Mouse (Mus musculus): ENCODE results near the gene Arid1a. TPM values are rescaled to one million over a fixed set of nuclear protein-coding genes. Genes with fewer than 3 reads are reported as not detected.
A peak's percentile ranks its signal among the peaks of the same experiment; 100 is the strongest.

Arid1a gene
- polyA plus RNA-seq, 1 experiment from 2014 or later: 45.6 TPM

DNA sequence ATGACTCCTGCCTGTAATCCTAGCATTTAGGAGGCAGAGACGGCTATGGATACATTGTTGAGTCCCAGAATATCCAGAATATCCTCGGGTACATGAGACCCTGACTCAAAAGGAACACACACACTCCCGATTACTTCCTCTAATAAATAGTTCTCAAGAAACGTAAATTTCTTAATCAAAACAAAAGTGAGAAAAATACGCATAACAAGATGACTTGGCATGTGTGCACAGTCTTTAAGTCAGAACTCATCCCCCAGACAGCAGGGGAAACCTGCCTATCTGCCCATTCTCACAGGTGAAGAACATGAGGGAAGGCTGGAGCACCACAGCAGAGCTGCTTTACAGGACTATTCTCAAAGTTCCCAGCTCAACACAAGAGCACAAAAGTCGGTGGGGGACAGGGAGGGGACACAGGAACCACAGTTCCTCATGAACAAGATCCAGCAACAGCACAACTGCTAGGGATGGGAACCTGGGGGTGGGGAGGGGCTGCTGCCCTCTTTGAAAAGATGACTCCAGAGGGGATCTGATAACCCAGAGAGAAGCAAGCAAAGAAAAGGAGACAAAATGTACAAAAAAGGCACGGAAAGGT is 6.3 kb downstream of the Arid1a start:
- Histone ChIP-seq H3K4me3 (ENCODE audit: low read depth, low read length) (peak overlapping the region; percentile 100), H3K4me1 (ENCODE audit: control insufficient read depth, insufficient read depth, low read length) (peaks cover 31% of the 10 kb centered on the region), H3K9me3 (ENCODE audit: control insufficient read depth, low read length) (no peaks in the 10 kb centered on the region), H3K27me3 (ENCODE audit: control insufficient read depth, insufficient read depth, low read length) (no peaks in the 10 kb centered on the region), H3K9ac (replicated peaks; ENCODE audit: low read depth, low read length) (peak overlapping the region; percentile 100), H3K36me3 (ENCODE audit: control insufficient read depth, insufficient read depth, low read length) (no peaks in the 10 kb centered on the region), H3K27ac (ENCODE audit: low read depth, low read length) (no peak overlapping the region), H3K4me2 (ENCODE audit: low read depth, low read length) (peak overlapping the region; percentile 91)
- 44% methylated on average over 7 of the region's 7 CpGs for WGBS
- no peak for ATAC-seq (ENCODE audit: low read depth)

DNA sequence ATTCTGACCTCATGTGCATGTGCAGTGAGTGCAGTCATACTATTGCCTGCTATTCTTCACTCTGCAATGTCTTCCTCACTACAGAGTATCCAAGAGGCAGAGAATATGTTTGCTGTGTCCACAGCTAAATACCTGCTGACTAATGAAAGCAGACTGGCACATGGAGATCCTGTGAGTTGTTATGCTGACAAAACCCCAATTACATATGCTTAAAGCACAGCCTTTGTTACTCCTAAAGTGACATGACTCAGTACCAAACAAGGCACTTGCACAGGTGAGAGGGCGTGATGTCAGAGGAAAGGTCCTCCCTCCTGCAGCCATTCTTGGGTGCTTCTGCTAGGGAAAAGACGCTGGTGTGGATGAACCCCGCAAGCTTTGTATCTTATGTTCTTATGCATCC is 21.3 kb downstream of the Arid1a start:
- Histone ChIP-seq H3K4me3 (ENCODE audit: low read depth, low read length) (no peak overlapping the region), H3K4me2 (ENCODE audit: low read depth, low read length) (no peak overlapping the region), H3K27me3 (ENCODE audit: control insufficient read depth, insufficient read depth, low read length) (no peaks in the 10 kb centered on the region), H3K9me3 (ENCODE audit: control insufficient read depth, low read length) (no peaks in the 10 kb centered on the region), H3K36me3 (ENCODE audit: control insufficient read depth, insufficient read depth, low read length) (no peaks in the 10 kb centered on the region; the same call in 1 of the 2 replicates), H3K4me1 (ENCODE audit: control insufficient read depth, insufficient read depth, low read length) (peaks cover 49% of the 10 kb centered on the region), H3K27ac (ENCODE audit: low read depth, low read length) (no peak overlapping the region), H3K9ac (replicated peaks; ENCODE audit: low read depth, low read length) (no peak overlapping the region)
- 88% methylated on average over 3 of the region's 3 CpGs for WGBS
- no peak for ATAC-seq (ENCODE audit: low read depth)

DNA sequence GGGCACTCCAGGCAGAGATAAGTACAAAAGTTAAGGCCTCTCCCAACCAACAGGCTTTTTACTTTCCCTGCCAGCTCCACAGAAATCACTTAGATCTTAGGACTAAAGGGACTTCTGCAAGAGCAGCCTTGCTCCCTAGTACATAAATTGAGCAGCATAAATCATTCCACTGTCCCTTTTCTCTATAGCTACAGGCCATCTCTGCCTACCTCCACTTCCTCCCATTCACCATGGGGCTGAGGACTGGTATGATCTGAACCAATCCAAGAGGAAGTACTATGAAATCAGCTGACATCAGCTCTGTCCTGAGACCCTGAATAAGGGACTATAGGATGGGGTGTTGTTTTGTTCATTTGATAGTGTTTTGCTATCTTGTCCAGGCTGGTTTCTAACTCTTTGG is 26.4 kb downstream of the Arid1a start:
- Histone ChIP-seq H3K9me3 (ENCODE audit: control insufficient read depth, low read length) (no peaks in the 10 kb centered on the region), H3K36me3 (ENCODE audit: control insufficient read depth, insufficient read depth, low read length) (no peaks in the 10 kb centered on the region), H3K27ac (ENCODE audit: low read depth, low read length) (peak overlapping the region; percentile 75), H3K27me3 (ENCODE audit: control insufficient read depth, insufficient read depth, low read length) (no peaks in the 10 kb centered on the region), H3K4me1 (ENCODE audit: control insufficient read depth, insufficient read depth, low read length) (peaks cover 69% of the 10 kb centered on the region), H3K4me2 (ENCODE audit: low read depth, low read length) (peak overlapping the region; percentile 39), H3K4me3 (ENCODE audit: low read depth, low read length) (no peak overlapping the region), H3K9ac (replicated peaks; ENCODE audit: low read depth, low read length) (peak overlapping the region; percentile 8)
- ATAC-seq (ENCODE audit: low read depth): peak; percentile 59

DNA sequence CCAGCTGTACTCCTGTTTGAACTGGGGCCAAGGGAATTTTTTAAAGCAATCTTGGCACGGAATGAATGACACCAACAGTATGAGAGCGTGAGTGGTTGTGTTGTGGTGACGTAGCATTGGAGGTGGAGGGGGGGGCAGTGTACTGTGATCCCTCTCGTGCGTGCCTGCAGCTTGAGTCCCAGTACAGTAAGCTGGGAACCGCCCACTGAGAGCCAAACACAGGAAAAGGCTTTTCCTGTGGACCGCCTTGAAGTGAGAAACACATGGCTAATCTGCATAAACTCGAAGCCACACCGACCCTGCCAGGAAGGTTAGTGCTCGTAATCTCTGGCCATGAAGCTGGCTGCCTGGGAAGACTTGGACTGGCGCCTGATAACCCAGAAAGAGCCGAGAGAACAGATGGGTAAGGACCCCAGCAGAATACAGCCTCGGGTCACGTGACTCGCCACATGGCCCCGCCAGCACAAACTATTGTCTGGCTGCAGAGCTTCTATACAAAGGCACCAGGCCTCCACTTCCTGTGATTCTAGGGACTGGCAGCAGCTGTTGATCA is 27.0 kb downstream of the Arid1a start:
- peak overlapping the region; percentile 75 for H3K27ac ChIP-seq (ENCODE audit: low read depth, low read length)
- ATAC-seq (ENCODE audit: low read depth): peak; percentile 92
- H3K4me3 ChIP-seq (ENCODE audit: low read depth, low read length): no peak overlapping the region
- H3K36me3 ChIP-seq (ENCODE audit: control insufficient read depth, insufficient read depth, low read length): no peaks in the 10 kb centered on the region
- peaks cover 69% of the 10 kb centered on the region for H3K4me1 ChIP-seq (ENCODE audit: control insufficient read depth, insufficient read depth, low read length)
- peak overlapping the region; percentile 39 for H3K4me2 ChIP-seq (ENCODE audit: low read depth, low read length)
- under 1% methylated on average over 16 of the region's 16 CpGs for WGBS
- peak overlapping the region; percentile 8 for H3K9ac ChIP-seq (replicated peaks; ENCODE audit: low read depth, low read length)
- H3K27me3 ChIP-seq (ENCODE audit: control insufficient read depth, insufficient read depth, low read length): no peaks in the 10 kb centered on the region
- H3K9me3 ChIP-seq (ENCODE audit: control insufficient read depth, low read length): no peaks in the 10 kb centered on the region

DNA sequence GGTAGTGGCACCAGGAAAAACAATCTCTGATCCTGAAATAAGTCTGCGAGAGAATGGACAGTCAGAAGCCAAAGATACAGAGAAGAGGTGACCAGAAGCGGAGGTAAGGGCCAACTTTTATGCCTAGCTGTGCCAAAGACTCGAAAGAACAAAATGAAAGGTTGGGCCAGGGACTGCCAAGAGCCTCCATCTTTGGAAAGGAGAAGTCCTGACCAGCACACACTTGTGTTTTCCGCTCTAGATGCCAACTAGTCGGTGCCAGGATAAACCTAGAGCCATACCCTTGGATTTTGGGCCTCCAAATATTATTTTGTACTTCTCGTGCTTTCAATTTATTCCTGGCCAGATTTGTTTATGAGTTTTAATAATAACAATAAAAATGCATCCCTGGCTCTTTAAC is 27.6 kb downstream of the Arid1a start:
- H3K4me3 ChIP-seq (ENCODE audit: low read depth, low read length): no peak overlapping the region
- H3K27ac ChIP-seq (ENCODE audit: low read depth, low read length): peak overlapping the region; percentile 75; the same call in 1 of the 2 replicates
- H3K27me3 ChIP-seq (ENCODE audit: control insufficient read depth, insufficient read depth, low read length): no peaks in the 10 kb centered on the region
- ATAC-seq (ENCODE audit: low read depth): no peak
- H3K4me1 ChIP-seq (ENCODE audit: control insufficient read depth, insufficient read depth, low read length): peaks cover 64% of the 10 kb centered on the region
- H3K9me3 ChIP-seq (ENCODE audit: control insufficient read depth, low read length): no peaks in the 10 kb centered on the region
- no peak overlapping the region for H3K9ac ChIP-seq (replicated peaks; ENCODE audit: low read depth, low read length)
- WGBS: 49% methylated on average over 6 of the region's 6 CpGs
- H3K36me3 ChIP-seq (ENCODE audit: control insufficient read depth, insufficient read depth, low read length): no peaks in the 10 kb centered on the region
- peak overlapping the region; percentile 39 for H3K4me2 ChIP-seq (ENCODE audit: low read depth, low read length)

DNA sequence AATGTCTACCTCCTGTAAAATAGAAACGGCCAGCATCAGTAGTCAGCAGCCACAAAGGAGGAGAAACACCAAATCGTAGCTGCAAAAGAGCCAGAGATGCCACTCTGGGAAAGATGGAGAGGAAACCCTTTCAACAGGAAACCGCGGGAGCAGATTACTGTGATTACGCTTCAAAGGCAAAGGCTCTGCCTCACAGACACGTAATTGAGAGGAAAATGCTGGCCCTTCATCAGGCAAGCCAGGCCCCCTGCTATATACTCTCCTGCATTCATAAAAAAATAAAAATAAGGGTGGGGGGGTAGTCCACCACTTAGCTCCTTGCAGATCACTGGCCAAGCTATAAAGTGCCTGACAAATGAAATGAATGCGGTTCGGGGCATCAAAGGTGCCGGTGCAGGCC is 28.3 kb downstream of the Arid1a start:
- no peaks in the 10 kb centered on the region for H3K27me3 ChIP-seq (ENCODE audit: control insufficient read depth, insufficient read depth, low read length)
- H3K9me3 ChIP-seq (ENCODE audit: control insufficient read depth, low read length): no peaks in the 10 kb centered on the region
- 10% methylated on average over 9 of the region's 9 CpGs for WGBS
- no peak overlapping the region for H3K9ac ChIP-seq (replicated peaks; ENCODE audit: low read depth, low read length)
- no peak for ATAC-seq (ENCODE audit: low read depth)
- no peak overlapping the region for H3K4me3 ChIP-seq (ENCODE audit: low read depth, low read length)
- no peak overlapping the region for H3K27ac ChIP-seq (ENCODE audit: low read depth, low read length)
- peaks cover 58% of the 10 kb centered on the region for H3K4me1 ChIP-seq (ENCODE audit: control insufficient read depth, insufficient read depth, low read length)
- no peaks in the 10 kb centered on the region for H3K36me3 ChIP-seq (ENCODE audit: control insufficient read depth, insufficient read depth, low read length)
- peak overlapping the region; percentile 23; the same call in 1 of the 2 replicates for H3K4me2 ChIP-seq (ENCODE audit: low read depth, low read length)

DNA sequence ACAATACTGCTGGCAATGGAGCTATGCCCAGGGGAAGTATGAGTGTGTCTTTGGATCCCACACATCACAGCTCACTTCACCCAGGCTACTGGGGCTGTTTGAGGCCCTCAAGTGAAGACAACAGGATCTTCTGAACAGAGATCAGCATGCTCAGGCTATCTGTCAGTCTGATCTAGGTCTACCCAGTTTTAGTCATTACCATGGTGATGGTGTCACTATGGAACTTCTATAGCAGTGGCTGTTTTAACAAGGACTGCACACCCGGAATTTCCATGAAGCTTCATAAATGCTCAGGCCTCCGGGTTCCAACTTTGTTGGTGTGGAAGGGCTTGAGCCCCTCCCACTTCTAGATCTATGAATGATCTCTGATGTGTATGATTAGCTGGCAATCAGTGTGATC is 30.9 kb downstream of the Arid1a start:
- Histone ChIP-seq H3K9me3 (ENCODE audit: control insufficient read depth, low read length) (no peaks in the 10 kb centered on the region), H3K27ac (ENCODE audit: low read depth, low read length) (no peak overlapping the region), H3K4me1 (ENCODE audit: control insufficient read depth, insufficient read depth, low read length) (peaks cover 34% of the 10 kb centered on the region), H3K27me3 (ENCODE audit: control insufficient read depth, insufficient read depth, low read length) (no peaks in the 10 kb centered on the region), H3K36me3 (ENCODE audit: control insufficient read depth, insufficient read depth, low read length) (peaks cover 14% of the 10 kb centered on the region), H3K4me3 (ENCODE audit: low read depth, low read length) (no peak overlapping the region), H3K4me2 (ENCODE audit: low read depth, low read length) (no peak overlapping the region), H3K9ac (replicated peaks; ENCODE audit: low read depth, low read length) (no peak overlapping the region)
- 48% methylated on average over 2 of the region's 2 CpGs for WGBS
- no peak for ATAC-seq (ENCODE audit: low read depth)

DNA sequence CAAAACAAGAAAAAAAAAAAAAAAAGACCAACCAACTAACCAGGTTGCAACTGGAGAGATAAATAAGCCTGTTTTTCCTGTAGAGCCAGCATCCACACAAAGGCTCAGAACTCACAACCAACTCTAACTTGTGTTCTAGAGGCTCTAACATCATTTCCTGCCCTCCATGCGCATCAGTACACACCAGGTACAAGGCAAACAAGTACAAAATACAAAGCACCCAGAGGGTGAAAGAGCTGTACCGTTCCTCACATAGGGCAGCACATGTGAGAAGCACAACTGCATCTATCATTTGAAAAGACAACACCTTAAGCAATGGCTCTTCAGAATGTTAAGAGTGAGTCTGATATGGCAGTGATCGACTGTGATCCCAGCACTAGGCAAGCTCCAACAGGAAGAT is 36.8 kb downstream of the Arid1a start:
- Histone ChIP-seq H3K4me2 (ENCODE audit: low read depth, low read length) (no peak overlapping the region), H3K9me3 (ENCODE audit: control insufficient read depth, low read length) (no peaks in the 10 kb centered on the region), H3K9ac (replicated peaks; ENCODE audit: low read depth, low read length) (no peak overlapping the region), H3K27ac (ENCODE audit: low read depth, low read length) (no peak overlapping the region), H3K4me3 (ENCODE audit: low read depth, low read length) (no peak overlapping the region), H3K36me3 (ENCODE audit: control insufficient read depth, insufficient read depth, low read length) (peaks cover 40% of the 10 kb centered on the region), H3K27me3 (ENCODE audit: control insufficient read depth, insufficient read depth, low read length) (no peaks in the 10 kb centered on the region), H3K4me1 (ENCODE audit: control insufficient read depth, insufficient read depth, low read length) (no peaks in the 10 kb centered on the region)
- ATAC-seq (ENCODE audit: low read depth): no peak
- 96% methylated on average over 3 of the region's 3 CpGs for WGBS

DNA sequence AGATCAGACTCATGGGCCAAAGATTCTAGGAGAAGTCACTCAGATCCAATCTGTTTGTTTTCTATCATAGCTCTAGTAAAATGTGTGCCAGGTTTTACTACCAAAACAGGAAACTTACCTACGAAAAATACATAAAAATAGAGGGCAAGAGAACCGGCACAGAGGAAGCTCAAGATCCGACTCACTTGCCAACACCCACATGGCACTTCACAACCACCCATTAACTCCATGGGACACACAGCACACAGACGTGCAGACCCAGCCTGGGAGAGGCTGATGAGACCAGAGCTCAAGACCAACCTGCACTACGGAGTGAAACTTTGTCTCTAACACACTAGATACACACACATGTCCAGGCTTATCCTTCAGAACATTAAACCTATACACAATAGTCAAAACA is 43.8 kb downstream of the Arid1a start:
- ATAC-seq (ENCODE audit: low read depth): no peak
- Histone ChIP-seq H3K27me3 (ENCODE audit: control insufficient read depth, insufficient read depth, low read length) (no peaks in the 10 kb centered on the region), H3K4me1 (ENCODE audit: control insufficient read depth, insufficient read depth, low read length) (peaks cover 6% of the 10 kb centered on the region; the same call in 1 of the 2 replicates), H3K9me3 (ENCODE audit: control insufficient read depth, low read length) (no peaks in the 10 kb centered on the region), H3K36me3 (ENCODE audit: control insufficient read depth, insufficient read depth, low read length) (peaks cover 18% of the 10 kb centered on the region), H3K9ac (replicated peaks; ENCODE audit: low read depth, low read length) (no peak overlapping the region), H3K4me2 (ENCODE audit: low read depth, low read length) (no peak overlapping the region), H3K27ac (ENCODE audit: low read depth, low read length) (no peak overlapping the region), H3K4me3 (ENCODE audit: low read depth, low read length) (no peak overlapping the region)
- 83% methylated on average over 5 of the region's 5 CpGs for WGBS
